Mouse (Mus musculus): ENCODE data around the gene Pygm. TPM values are rescaled to one million over a fixed set of nuclear protein-coding genes. Genes with fewer than 3 reads are reported as not detected.

Gene Pygm
- total RNA-seq, 4 experiments from 2014 or later = 47.6 to 119 (median 92.8) TPM

DNA sequence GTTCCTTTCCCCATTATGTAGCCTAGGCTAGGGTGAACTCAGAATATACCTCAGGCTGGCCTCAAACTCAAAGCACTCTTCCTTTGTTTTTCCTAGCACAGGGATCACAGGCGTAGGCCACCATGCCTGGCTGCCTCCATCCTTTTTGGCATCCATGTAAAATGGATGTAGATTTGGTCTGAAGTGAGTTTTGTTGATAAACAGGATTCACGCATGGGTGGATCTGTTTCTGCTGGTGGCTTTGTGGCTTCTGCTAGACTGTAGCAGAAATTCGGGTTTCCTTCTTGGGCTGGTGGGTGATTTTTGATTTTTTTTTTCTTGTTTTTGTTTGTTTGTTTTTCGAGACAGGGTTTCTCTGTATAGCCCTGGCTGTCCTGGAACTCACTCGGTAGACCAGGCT lies 25.7 kb downstream of the Pygm start:
- DNase-seq = no peak

DNA sequence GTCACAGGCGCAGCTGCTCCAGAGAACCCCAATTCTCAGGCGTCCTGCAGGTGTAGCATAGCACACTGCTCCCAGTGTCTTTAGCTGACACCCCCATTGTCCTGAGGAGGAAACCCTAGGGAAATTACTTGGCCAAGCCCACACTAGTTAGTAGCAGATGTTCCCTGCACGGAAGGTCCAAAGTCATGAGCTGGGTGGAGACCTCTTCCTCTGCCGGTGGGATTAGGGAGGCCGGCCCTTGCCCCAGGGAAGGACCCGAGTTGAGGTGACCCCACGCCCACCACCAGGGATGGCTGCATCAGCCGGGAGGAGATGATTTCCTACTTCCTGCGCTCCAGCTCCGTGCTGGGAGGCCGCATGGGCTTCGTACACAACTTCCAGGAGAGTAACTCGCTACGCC lies 28.6 kb downstream of the Pygm start:
- DNase-seq = no peak

DNA sequence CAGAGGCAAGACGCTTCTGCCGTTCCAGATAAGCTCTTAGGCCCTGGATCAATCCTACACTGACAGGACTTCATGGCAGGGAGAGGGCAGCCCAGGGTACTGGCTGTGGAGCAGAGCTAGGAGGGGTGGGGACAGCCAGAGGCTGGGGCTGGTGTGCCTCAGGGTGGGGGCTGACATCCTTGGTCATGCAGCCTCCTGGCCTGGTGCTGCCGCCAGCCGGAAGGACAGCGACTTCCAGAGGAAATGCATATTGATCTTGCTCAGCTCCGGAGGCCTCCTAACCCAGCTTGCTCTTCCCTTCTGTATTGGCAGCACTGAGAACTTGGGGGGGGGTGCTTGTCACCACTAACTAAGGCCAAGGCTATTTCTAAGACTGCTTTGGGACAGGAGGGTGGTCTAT lies 31.3 kb downstream of the Pygm start:
- DNase-seq = no peak

DNA sequence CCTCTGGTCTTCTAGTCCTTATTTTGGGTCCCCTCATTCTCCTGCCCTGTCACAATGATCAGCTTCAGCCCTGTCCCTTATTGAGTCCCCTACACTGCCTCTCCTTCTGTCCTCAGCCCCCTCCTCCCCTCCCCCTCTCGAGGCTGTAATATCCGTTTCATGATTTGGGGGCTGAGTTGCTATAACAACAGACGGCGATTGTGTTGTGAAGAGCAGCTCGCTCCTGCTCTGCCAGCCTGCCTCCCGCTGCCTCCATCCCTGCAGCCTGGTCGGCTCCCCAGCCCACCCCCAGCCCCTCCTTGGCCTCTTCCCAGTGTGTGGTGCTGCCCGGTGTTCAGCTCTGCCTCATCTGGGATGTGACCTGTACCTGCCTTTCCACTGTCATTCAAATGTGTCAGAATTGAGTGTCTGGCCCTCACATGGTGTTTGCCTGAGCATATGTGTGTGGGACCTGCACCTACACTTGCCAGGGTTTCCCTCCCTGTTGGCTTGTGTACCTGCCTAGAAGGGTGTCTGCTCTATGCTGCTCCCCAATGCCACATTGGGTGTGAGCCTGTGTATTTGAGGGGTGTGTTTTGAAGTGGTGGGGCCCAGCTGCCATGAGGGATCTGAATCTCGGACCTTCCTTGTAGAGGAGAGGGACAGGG lies 32.0 kb downstream of the Pygm start:
- DNase-seq = no peak

DNA sequence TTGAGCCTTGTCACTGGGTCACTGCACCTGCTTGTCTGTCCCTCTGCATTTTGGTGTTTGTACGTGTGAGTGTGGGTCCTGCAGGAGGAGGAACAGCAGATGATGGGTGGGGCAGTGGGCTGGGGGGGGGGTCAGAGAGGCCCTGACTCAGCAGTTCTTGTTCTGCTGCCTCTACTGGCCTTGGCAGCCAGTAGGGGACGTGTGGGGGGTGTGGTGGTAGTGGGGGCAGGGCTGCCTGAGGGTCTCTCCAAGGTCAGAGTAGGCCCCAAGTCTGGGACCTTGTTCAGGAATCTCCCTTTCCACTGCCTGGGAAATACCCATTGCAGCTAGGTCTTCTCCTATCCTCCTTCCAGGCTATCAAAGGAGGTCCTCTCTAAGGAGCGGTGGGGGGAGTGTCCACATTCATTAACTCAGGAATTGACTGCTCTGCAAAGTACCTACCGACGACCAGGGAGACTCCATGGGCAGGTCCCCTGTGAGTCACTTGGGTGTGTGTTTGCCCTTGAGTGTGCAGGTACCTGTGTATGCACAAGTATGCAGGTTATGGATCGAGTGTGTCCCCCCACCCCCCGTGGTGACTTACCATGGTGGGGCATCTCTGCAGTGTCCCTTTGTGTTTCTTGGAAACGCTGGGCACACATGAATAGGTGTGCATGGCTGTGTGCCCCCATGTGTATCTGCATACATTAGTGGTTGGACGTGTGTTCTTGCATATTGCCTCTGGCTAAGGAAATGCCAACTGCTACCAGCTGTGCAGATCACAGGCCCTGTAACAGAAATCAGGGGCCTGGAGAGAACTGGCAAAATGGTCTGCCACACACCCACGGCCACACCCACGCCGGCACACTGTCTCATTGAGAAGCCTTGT lies 32.9 kb downstream of the Pygm start:
- no peak for DNase-seq

DNA sequence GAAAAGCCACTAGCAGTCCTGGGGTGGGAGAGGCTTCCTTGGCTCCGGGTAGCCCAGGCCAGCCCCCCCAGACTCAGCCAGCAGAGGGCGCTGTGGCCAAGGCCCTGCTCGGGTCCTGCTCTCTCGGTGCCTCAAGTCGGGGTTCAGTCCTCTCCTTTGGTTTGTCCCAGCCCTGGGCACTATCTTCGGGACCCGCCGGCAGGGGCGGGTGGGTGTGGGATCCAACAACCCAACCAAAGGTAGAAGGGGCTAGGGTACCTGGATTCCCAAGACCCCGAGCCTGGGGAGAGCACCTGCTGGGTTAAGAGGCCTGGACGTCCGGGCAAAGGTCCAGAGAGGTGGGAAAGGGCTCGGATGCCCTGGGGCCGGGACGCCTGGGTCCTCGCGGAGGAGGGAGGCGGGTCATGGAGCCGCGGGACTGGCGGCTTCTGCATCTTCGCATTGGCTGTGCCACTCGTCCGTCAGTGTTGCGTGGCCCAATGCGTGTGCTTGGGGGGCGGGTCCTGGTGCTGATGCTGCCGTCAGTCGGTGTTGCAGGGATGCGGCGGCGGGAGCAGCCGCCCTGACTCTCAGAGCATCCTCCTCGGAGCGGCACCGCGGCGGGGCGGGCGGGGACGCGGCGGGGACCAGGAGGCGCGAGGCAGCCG lies 34.2 kb downstream of the Pygm start, which contains the start of gene Nrxn2:
Nrxn2 (plus strand) TSS at position 499 of the 647 bp plus-strand sequence.
- DNase-seq = peak; percentile 78

DNA sequence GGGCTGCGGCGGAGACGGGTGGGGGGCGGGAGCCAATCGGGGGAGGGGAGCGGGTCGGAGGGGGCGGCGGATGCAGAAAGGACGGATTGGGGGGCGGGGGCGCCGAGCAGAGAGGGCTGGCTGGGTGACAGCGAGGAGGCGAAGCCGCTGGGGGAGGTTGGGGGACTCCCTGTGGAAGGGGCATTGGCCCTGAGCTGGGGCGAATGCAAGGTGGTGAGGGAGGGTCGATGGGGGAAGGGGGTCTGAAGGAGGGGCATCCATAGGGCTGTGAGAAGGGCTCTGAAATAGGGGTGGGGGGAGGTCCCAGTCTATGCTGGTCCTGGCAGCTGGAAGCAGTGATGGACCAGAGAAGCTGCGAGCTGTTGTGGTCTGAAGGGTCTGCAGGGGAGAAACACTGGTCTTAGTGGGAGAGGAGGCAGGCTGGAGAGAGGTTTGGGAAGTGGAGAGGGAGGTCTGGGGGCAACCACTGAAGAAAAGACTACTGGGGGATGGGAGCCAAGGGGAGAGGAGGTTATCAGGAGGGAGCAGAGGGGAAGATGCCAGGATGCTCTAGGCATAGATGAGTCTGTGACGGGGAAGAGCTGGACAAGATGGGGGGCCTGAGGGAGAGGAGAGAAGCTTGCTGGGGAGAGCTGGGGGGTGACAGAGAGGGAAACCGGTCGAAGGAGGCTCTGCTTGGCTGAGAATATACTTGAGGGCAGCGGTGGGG lies 34.9 kb downstream of the Pygm start:
- no peak for DNase-seq

DNA sequence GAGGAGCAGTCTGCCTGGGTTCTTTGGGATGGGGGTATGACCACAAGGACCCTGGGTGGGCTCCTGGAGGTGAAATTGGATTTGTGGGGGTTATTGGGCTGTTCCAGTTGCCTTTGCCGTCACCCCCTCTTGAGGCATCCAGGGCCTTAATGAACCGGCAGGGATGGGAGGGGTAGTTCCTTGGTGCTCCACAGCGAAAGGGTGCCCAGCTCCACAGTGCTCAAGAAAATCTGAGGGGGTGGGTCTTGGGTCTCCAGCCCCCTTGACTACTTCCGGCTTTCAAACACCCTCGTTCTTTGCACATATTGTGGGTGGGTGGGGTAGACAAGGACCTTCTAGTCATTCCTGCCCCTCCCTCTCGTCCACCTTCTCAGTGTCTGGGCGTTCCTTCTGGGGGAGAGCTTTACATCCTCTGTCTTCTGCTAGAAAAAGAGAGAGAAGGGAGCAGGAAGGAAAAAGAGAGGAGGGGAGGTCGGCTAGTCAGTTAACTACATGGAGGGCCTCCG lies 35.7 kb downstream of the Pygm start:
- no peak for DNase-seq

DNA sequence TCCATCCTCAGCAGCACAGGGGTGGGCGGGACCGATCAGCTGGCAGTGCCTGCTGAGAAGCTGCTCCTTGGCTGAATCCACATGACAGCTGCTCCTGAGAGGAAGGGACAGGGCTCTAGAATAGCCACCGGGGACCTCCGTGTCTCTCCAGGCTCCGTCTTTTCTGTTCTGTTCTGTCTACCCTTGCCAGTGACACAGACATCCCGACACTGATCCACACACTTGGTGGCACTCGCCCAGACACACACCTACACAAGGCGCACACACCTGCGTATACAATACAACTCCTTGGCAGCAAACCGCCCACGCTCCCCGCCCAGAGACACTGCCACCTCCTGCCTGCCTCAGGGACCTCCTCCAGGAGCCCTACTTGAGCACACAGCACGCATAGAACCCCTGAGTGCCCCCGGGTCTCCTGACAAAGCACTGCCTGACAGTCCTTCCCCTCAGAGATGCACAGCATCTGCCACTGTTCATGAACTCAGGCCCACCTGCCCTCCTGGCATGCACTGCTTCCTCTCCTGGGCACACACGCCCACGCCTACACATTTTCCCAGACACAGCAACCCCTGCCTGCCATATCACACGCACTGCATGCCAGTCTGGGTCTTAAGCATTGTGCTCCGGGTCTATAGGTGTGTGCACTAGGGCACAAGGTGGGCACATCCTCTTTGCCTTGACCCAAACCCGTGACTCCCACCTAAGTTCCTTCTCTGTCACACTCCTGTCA lies 36.4 kb downstream of the Pygm start:
- no peak for DNase-seq

DNA sequence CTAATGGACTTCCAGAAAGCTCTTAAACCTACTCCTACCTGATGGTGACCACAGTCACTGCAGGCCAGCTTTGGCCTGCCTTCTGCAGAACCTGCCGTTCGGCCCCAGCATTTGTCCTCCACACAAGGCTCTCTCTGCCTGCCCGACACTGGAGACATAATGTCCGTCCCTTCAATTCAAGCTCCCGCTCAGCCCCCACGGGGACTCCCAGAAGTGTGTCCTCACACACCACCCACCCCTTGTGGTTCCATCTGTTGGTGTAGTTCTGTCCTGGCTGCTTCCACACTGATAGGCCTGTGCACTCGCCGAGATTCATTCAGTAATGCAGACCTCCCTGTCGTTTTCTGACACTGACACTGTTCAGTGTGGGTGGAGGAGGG lies 37.0 kb downstream of the Pygm start:
- no peak for DNase-seq

DNA sequence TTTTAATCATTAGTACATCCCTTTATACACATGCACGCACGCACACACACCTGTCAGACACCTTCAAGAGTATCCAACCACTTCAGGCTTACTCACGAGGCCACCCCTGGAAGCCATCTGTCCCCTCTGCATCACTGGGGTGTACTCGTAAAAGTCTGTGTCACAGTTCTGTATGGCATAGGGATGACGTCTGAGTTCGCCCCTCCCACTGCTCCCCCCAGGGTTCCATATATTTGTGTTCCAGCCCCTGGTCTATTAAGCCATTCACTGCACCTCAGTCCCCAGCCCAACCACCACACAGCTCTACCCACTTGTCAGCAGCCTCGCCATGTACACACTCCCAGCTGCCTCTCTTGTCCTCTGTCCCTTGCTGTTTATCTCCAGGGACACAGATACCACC lies 37.8 kb downstream of the Pygm start:
- DNase-seq = no peak

DNA sequence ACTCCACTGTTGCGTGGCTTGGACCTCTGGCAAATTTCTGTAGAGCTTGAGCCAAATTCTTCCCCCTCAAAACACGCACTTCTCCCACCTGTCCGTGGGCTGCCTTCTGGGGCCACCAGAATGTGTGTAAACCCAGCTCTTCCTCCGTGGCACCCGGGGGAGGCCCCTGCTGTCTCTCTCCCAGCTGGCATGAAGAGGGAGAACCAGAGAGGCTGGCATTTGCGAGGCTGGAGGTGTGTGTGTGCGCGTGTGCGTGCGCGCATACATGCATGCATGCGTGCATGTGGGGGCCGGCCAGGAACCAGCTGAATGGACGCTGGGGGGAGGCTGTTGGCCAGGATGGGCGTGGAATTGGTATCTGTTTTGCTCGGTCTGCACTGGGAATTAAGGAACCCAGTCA lies 39.0 kb downstream of the Pygm start:
- DNase-seq = no peak

DNA sequence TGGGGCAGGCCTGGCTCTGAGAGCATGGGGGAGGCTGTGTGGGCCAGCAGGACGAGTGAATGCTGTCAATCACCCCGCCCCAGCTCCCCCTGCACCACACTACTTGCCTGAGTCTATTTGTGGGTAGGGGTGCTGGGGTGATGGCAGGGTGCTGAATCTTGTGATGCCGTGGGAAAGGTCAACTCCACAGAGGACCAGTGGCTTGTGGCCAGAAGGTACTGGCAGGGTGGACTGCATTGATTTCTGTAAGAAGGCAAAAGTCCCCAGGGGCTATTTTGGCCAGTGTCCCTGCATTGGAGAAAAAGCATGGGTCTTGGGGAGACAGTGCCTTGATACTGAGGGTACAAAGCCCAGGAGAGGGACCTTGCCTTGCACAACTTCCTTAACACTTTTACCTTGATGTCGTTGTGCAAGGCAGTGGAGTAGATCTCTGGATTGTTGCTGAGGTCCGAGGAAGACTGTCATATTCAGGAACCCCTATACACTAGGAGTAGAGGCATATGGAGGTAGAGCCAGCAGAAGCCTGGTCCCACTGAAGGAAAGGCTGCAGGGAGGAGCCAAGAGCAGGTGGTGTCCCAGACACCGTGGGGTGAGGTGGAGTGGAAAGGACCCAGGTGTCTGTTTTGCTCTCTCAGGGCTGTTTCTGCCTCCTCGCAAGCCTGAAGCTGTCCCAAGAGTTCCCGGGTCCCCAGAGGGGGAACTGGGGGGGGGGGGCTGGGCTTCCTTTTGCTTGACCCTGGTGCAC lies 40.1 kb downstream of the Pygm start:
- no peak for DNase-seq

DNA sequence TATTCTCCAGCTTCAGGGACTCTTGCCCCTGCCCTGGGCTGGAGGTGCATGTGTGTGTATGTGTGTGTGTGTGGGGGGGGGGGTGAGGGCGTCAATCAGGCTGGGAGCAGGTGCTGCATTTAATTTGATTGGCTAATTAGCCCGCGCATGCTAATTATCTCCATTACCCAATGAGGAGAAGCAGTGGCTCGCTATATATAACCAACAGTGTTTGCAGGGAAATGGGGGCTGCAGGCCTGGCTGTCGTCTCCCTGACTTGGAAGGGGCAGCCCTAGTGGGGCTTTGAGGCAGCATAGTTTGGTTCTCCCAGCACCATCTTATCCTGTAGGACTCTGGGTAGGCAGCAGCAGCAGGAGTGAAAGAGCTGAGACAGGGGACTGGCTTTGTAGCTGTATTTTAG lies 41.4 kb downstream of the Pygm start:
- DNase-seq = no peak

DNA sequence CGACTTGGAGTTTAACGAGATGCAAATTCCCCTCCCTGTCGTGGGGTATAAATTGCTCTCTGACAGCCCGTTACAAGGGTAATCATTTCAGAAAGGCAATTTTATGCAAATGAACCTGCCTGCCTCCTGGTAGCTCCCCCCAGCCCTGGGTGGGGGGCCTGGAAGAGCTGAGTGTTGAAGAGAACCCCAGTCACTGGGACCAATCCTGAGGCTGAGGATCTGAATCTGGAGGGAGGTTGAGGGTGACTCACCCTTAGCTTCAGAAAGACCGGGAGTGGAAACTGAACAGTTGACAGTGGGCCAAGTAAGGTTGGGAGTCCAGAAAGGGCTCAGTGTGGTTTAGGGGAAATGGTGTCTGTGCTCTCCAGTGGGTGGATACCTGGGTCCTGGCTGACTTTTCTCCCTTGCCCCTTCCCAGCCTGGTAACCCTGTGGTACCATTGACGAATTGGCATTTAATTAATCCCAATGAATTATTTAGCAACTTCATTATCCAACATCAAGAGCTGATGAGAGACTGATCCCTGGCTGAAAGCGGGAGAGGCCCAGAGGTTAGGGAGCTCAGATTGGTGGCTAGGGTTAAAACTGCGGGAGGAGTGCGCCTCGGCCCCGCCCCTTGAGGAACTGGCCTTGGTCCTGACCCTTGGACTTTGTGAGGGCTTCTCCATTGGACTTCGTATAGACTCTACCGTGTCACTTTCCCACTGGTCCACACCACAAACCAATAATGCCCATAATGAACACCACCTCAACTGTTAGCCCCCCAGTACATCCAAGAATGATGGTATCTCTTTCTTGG lies 42.7 kb downstream of the Pygm start:
- DNase-seq = no peak

DNA sequence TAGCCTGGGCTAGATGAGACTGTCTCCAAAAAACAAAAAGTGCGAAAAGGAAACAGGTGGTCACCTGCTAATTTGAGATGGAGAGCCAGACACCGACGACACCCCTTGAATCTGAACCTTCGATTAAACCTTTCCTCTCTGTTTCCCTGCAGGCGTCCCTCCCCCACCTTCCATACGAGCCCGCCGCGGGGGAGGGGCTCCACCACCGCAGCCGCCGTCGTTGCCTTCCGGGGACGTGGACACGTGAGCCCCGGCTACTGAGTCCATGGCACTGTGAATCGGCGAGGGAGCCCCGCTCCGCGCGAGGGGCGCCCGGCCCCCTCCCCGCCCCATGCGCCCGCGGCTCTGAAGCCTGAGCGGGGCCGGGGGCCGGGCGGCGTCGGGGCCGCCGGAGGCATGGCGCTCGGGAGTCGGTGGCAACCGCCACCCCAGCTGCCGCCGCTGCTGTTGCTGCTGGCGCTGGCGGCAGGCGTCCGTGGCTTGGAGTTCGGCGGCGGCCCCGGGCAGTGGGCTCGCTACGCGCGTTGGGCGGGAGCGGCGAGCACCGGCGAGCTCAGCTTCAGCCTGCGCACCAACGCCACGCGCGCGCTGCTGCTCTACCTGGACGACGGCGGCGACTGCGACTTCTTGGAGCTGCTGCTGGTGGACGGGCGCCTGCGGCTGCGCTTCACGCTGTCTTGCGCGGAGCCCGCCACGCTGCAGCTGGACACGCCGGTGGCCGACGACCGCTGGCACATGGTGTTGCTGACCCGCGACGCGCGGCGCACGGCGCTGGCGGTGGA lies 43.6 kb downstream of the Pygm start:
- no peak for DNase-seq

DNA sequence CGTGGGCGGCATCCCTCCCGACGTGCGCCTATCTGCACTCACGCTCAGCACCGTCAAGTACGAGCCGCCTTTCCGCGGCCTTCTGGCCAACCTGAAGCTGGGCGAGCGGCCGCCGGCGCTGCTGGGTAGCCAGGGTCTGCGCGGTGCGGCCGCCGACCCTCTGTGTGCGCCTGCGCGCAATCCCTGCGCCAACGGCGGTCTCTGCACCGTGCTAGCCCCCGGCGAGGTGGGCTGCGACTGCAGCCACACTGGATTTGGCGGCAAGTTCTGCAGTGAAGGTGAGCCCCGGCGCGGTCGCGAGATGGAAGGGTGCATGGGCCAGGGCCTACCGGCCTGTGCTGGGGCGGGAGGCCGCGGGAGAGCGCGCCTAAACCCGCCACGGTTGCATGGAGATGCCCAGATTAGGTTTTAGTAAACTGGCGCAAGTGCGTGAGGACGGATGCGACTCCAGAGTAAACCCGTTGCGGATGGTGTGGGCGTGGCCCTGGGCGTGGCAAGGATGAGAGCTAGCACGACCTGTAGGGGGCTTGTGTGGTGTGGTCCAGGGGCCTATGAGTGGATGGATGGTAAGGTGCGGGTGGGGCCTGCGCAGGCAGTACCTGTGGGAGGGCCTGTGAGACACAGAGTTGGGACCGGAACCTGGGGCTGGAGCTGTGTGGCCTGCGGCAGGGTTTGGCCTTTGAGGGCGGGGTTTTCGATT lies 44.5 kb downstream of the Pygm start:
- no peak for DNase-seq

DNA sequence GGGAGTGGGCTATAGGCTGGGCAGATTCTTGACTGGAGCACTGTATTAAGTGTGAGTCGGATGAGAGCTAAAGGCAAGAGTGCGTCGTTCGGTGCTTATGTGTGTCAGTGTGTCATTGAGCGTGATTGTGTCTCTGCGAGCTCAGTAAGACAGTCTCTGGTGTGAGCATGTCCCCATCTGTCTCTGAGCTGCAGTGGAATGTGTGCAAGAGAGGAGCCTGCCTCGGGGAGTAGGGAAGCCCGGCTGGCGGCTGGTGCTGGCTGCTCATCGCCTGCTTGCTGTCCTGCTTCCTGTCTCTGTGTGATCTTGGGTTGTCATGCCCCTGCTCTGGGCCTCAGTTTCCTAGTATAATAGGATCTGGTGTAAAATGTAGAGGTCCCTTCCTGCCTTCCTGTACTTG lies 58.8 kb downstream of the Pygm start:
- no peak for DNase-seq

Measured in adrenal gland, adult 8-10 months (tissue).